Mouse (Mus musculus) c-Kit-positive CD71-positive TER-119-positive erythroid progenitor cells, embryonic 14.5 days (primary cell): ENCODE results near the gene Pnpla6.

Source experiments
- DNase-seq: peaks from one replicate; pipeline ENCODE4 v3.0.0-alpha.2; 2013; ENCODE audit warnings: low spot score

The Pnpla6 gene

DNA sequence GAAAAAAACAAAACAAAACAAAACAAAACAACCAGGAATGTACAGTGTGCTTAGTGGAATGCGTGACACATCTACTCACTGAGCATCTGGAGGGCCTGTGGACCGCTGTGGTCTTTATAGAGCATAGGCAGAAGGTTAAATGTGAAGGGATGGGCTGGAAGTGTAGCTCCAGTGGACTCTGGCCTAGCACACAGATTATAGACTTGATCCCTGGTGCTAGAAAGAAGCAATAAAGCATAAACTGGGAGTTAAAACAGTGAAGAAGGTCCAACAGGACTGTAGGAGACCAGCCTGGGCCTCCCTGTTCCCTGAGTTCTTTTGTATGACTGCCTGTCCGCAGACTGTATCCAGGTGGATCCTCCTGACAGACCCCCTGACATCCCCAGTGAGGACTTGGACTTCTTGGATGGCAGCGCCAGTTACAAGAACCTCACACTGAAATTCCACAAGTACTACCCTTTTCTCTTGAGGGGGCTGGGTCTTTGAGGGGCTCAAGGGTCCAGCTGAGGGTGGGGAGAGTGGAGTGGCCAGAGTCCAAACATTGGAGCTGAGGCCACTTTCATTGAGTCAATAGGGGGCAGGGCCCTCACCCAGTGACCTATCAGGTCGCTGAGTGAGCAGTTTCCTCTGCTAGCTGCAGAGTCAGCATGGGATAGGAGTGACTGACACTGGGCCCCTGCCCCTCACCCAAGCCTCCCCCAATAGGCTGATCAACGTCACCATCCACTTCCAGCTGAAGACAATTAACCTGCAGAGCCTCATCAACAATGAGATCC, 7.0 kb upstream of the Pnpla6 start:
- DNase-seq: no peak

GRCm38 (mm10) chr8:3514681-3515247, 420 bp upstream of the Pnpla6 start:
- DNase-seq: no peak

DNA sequence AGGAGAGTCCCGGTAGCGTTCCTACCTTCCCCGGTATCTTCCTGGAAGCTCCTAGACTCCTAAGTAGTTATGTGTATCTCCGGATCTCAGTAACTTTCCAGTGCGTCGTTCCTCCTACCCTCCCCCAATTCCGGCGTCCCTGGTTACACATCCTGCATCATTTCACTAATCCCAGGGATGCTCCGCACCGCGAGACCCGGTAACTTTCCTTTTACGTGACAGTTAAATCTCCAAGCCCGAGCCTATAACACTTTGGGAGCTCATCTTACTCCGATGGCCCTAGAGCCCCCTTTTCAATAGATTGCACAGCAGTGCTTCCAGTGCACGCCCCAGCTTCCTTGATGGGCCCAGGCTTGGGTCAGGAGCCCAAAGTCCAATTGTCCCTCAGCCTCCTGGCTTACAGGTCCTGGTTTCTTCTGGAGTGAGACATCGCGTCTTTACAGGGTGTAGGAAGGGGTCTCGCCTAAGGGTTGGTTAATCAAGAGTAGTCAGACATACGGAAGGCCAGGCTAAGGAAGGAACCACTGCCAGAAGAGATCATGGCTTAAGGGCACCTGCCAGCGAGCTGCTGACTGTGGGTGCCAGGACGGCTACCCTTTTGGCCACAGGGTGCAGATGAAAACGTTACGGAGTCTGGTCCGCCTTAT, 710 bp downstream of the Pnpla6 start:
- DNase-seq: peak; percentile 23

- peak; percentile 91 for DNase-seq
These were observed 1.4 kb downstream of the Pnpla6 start for GRCm38 (mm10) chr8:3516450-3517116.

GRCm38 (mm10) chr8:3517117-3517495, 1.9 kb downstream of the Pnpla6 start:
- no peak for DNase-seq

- DNase-seq: peak; percentile 76
These were observed 7.0 kb downstream of the Pnpla6 start for GRCm38 (mm10) chr8:3522007-3522697.

DNA sequence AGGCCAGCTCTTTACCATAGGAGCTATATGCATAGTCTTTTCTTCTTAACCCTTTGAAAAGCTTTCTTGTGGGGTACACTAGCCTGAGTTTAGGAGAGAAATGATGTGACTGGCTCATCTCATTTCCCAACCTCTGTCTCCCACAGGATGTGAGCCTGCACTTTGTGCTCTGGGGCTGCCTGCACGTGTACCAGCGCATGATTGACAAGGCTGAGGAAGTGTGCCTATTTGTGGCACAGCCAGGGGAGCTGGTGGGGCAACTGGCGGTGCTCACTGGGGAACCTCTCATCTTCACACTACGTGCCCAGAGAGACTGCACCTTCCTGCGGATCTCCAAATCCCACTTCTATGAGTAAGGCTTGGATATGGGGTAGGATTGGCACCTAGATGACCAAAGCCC, 15.6 kb downstream of the Pnpla6 start:
- no peak for DNase-seq

DNA sequence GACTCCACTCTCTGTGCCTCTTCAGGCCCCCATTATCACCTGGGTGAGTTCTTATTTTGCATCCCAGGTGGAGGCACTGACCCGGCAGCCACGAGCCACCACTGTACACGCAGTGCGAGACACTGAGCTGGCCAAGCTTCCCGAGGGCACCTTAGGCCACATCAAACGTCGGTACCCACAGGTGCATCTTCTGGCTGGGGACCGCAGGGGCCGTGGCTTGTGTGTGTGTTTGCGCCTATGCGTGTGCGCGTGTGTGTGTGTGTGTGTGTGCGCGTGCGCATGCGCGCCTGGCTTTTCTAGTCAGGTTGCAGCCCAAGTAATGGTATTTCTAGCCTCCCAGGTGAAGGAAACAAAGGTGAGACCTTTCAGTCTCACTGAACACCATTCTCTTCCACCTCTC, 16.8 kb downstream of the Pnpla6 start:
- no peak for DNase-seq

DNA sequence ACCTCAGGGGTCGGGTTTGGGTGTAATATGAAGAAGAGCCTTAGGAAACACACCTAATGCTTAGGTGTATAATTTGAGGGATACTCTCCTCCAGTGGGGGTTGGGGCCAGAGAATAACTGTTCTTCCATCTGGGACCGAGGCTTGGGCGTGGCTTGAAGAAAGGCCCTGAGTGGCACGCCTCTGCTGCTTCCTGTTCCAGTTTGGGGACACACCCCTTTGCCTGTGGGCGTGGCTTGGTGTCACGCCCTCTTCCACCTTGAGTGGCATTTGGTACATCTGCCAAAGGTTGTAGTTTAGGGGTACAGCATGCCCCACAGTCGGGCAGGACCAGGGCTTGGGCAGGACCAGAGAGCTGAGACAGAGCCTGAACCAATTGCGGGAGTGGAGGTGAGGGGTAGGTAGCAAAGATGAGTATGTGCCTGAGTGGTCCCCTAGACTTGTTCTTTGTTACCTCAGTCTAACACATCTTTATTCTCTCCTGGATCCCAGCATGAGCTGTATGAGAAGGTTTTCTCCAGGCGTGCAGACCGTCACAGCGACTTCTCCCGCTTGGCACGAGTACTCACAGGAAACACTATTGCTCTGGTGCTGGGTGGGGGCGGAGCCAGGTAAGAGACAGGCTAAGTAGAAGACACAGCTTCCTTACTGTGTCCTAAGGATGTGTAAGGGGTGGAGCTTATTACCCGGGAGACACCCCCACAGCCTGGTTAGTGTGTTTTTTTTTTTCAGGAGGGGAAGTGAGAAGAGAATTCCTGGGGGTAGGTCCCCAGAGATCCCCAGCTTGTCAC, 21.1 kb downstream of the Pnpla6 start:
- DNase-seq: peak; percentile 78

- DNase-seq: no peak
These were observed 21.8 kb downstream of the Pnpla6 start for GRCm38 (mm10) chr8:3536940-3537339.

- no peak for DNase-seq
These were observed 22.5 kb downstream of the Pnpla6 start for GRCm38 (mm10) chr8:3537666-3538065.

DNA sequence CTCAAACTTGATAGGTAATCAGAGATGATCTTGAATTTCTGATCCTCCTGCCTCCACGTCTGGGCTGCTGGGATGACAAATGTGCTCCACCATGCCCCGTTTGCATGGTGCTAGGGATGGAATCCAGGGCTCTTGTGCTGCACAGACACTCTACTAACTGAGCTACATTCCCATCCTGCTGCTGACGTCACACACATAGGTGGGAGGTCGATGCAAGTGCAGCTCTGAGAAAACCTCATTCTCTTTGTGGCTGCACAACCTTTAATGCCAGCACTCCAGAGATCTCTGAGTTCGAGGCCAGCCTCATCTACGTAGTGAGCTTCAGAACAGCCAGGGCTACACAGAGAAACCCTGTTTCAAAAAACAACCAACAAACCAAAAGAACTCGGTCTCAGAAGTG, 24.0 kb downstream of the Pnpla6 start:
- no peak for DNase-seq

- DNase-seq: no peak
These were observed 24.9 kb downstream of the Pnpla6 start for GRCm38 (mm10) chr8:3540076-3540475.

DNA sequence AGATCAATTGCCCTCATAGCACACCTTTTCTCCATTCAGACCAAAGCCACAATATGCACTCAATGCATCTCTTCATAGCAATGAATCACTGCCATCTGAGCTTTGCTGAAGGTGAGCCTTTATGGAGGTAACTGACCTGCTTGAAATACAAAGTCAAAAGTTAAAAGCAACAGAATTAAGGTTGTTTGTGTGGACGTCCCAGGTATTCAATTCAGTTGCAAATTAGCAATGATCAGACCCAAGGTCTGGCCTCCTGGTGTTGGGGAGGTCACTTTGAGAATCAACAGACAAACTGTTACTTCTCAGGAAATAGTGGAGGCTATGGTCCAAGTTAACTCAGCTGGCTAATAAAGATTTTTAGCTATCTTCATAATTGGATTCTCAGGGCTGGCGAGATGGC, 31.3 kb downstream of the Pnpla6 start:
- DNase-seq: no peak

DNA sequence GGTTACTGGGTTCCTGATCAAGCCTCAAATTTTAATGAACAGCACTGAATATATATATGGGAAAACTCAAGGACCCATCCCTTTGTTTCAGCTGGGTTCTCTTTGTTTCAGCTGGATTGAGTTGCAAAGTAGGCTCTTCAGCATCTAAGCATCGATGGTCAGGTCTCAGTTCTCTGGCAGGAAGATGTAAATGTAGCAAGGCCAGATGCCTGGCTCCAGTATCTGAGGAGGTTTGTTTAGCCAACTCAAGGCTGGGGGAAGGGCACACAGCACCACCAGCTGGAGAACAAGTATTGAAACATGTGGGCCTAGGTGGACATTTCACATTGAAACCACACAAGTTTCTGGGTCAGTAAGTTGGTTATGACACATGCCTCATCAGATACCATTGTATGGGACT, 37.1 kb downstream of the Pnpla6 start:
- no peak for DNase-seq

GRCm38 (mm10) chr8:3556114-3556513, 40.9 kb downstream of the Pnpla6 start:
- no peak for DNase-seq

- no peak for DNase-seq
These were observed 52.6 kb downstream of the Pnpla6 start, which contains the start of gene C330021F23Rik for GRCm38 (mm10) chr8:3567641-3568371. TSS of gene C330021F23Rik (plus strand) at chr8:3567990.

GRCm38 (mm10) chr8:3568378-3568777, 53.2 kb downstream of the Pnpla6 start:
- no peak for DNase-seq

GRCm38 (mm10) chr8:3569784-3570183, 54.6 kb downstream of the Pnpla6 start:
- no peak for DNase-seq

DNA sequence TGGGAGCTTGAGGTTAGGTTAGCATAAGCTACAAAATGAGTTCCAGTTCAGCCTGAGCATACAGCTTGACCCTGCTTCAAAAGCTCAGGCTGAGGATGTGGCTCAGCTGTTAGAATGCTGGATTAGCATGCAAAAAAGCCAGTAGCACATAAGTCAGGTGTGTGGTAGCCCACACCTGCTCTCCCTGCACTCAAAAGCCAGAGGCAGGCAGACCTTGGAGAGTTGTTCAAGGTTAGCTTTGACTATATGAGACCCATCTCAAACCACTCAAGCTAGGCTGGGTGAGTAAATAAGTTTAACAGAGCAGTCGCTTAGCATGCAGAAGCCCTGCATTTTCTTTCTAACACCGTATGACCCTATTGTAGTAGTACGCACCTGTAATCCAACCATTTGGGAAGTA, 59.4 kb downstream of the Pnpla6 start:
- no peak for DNase-seq
